Mouse (Mus musculus): Measurements from ENCODE around the gene Zbed6.

GRCm38 (mm10) chr1:133650288-133651055 lies 10.2 kb downstream of the Zbed6 start:
- TF ChIP-seq POLR2A (IDR thresholded peaks at IDR 0.05; ENCODE audit: low read depth, low read length) (no peak), CTCF (conservative IDR thresholded peaks at IDR 0.05; ENCODE audit: insufficient read depth, insufficient read length, low read depth, low read length) (no peak)

Data from kidney, adult 2 months (tissue).